Mouse (Mus musculus) urinary bladder, adult 2 months (tissue): ENCODE data around the gene Agpat3. TPM values are rescaled to one million over a fixed set of nuclear protein-coding genes. Genes with fewer than 3 reads are reported as not detected.
"Not testable (repeated sequence)": the region's sequence is repeated elsewhere in the genome, so short reads cannot be mapped to it uniquely, and the experiment has no call there.

Experiments used
- DNase-seq: peaks from one replicate; pipeline ENCODE4 v3.0.0; 2022; ENCODE audit warnings: low spot score
- polyA plus RNA-seq: library from polyadenylated mRNA; depleted of rRNA; stranded (reverse); fragments of >200 nt; gene quantifications from 2 replicates; pipeline ENCODE4 v1.2.3, GENCODE M21; 2012

Gene Agpat3
- polyA plus RNA-seq, 1 experiment = 75.1 TPM

DNA sequence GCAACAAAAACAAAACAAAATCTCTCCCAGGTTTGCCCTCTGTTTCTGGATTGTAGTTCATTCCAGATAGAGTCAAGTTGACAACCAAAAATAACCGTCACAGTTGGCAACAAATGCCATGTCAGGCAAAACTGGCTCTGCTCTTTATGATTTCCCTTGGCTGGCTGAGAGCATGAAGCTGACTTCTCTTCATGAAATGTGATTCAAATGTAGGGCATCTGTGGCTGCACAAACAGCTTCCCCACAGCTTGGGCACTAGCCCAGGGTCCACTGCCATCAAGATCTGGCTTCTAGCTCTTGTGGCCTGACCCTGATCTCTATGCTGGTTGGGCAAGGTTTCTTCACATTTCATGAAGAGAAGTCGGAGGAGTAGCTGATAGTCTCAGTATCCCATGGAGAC, 9.7 kb upstream of the Agpat3 start:
- DNase-seq = no peak

DNA sequence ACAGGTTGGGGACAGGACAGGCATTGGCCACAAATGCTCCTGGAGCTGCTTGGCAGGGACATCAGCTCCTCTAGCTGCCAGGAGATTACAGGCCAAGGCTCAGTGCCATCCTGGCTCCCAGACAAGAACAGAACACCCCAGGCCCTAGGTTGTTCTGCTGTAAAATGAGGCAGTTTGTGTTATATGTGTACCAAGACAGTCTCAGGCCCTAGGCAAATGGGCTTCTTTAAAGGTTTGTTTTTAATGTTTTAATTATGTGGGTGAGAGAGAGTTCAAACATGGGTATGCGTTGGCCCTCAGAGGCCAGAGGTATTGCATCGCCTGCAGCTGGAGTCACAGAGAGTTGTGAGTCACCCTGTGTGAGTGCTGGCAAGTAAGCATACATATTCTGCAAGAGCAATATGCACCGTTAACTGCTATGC, 8.0 kb upstream of the Agpat3 start:
- DNase-seq = no peak

DNA sequence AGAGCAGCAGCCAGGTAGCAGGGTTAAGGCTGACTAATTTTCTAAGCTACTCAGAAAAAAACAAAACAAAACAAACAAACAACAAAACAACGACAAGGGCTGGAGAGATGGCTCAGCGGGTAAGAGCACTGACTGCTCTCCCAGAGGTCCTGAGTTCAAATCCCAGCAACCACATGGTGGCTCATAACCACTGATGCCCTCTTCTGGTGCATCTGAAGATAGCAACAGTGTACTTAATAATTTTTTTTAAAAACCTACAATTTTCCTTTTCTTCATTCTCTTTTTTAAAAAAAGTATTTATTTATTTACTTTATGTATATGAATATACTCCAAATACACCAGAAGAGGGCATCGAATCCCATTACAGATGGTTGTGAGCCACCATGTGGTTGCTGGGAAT, 6.7 kb upstream of the Agpat3 start:
- DNase-seq = not testable (repeated sequence)

DNA sequence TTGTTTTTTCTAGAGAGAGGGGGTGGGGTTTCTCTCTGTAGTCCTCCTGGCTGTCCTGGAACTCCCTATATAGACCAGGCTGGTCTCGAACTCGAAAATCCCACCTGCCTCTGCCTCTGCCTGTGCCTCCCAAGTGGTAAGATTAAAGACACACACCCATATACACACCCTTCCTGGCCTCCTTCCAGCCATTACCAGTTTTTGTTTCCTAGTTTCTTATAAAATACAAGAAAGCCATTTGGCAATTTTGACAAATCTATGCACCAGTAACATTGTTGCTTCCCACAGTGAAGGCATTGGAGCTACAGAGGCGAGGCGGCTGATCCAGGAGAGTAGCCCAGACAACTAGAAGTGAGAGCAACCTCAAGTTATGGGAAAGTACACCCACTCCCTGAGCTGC, 6.0 kb upstream of the Agpat3 start:
- no peak for DNase-seq

DNA sequence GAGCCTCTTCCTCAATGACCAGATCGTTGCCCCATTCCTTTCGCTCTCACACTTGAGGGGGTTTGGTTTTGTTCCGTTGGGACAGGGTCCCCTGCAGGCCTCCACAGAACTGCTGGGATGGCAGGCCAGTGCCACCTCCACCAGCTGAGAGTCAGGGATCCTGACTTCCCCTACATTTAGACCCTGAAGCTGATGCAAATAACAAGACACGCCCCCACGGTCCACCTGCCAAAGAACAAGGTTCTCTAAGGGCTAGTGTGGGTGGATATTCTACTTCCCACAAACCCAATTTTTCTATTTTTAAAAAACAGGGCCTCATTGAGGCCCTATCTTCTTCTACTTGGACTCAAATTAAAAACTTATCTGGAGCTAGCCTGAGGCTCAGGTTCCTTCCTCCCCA, 5.5 kb upstream of the Agpat3 start:
- DNase-seq = no peak

DNA sequence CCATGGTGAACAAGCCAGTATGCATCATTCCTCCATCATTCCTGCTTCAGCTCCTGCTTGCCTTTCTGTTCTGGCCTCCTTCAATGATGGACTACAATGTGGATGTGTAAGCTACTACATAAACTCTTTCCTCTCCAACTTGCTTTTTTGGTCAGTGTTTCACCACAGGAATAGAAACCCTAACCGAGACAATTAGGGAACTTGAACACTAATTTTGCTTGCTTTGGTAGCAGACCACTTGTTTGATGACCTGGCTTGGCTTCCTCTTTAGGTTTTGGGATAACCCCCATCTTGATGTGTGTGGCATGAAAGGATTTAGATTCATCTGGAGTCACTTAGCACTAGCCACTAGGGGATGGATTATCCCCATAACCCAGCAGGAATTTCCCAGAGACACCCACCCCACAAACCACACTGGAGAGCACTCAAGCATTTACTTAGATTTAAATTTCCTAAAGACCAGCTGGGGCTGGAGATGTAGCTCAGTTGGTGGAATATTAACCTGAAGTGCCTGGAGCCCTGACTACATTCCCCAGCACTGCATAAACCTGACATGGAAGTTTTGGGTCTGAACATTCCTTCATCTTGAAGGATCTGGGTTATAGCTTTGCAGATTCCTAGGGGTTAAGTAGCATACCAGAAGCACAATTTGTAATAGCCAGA, 3.8 kb upstream of the Agpat3 start:
- no peak for DNase-seq

DNA sequence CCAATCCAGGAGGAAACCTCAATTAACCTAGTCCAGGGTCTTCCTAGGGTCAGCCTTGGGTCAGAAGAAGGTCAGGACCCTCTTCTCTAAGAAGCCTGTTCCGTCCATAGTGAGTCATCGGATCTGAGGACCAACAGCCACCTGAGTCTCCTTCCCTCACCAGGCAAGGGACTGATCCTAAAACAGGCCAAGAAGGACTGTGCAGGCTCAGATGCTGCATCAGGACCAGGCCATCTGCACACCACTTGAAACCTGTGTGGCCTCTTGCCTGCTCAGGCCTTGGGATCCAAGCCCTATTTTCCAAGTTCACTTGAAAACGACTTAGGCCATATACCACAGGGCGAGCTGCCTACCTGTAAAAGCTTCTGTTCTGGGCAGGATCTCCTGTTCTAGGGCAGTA, 907 bp upstream of the Agpat3 start:
- DNase-seq = no peak

DNA sequence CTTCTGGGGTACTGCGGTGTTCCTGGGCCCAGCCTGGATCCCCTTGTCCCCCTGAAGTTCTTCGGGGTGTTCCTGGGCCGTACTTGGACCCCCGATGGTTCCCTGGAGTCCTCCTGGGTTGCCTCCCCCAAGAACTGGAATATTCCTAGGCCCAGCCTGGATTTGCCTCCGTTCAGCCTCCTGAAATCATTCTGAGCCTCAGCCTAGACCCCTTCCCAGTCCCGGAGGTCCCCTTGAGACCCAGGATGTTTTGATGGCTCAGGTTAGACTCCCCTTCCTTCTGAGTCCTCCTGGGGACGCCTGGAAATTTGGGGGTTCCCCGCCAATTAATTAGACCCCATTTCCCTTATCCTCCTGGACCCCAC, 359 bp upstream of the Agpat3 start:
- DNase-seq = no peak

DNA sequence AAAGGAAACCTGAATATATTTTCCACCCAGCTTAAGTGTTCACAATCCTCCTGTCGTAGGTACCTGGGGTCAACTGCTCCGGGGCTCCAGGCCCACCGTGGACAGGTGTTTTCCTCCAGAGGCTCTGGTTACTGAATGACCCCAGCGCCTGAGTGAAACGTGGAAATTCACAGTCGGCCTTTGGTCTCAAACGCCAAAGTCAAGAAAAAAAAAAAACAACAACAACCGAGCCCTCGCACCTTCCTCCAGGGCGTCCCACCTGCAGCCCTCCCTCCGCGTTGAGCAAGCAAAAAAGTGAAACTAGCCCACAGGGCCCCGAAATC, 764 bp downstream of the Agpat3 start:
- DNase-seq = no peak

DNA sequence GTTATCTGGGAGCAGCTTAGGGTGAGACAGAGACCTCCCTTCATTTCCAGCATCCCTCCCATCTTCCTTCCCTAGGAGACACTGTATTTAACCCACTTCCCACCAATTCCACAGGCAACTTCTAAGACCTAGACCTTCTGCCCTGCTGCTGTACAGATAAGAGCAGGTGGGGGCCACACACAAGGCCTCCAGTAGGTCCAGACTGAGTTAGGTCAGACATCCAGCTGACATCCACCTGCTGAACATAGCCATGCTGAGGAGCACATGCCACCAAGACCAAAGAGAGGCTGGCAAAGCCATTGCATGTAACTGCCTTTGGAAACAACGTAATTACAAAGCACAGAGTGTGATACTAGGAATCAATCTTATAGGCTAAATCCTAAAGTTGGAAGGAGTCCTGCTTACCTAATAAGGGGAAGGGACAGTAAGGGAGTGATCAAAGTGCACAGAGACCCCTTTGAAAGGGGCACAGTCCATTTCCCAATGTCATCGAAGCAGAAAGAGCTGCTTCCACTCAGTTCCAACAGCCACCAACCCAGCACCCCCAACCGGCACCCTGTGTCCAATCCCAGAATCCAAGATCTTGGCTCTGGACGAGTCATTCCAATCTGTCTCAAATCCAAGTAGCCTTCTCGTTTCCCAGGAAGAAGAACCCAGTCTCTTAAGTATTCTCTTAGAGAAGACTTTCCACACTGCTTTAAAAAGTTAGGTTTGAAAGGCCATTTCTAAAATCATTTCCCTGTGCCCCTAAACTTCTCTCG, 1.3 kb downstream of the Agpat3 start:
- no peak for DNase-seq

DNA sequence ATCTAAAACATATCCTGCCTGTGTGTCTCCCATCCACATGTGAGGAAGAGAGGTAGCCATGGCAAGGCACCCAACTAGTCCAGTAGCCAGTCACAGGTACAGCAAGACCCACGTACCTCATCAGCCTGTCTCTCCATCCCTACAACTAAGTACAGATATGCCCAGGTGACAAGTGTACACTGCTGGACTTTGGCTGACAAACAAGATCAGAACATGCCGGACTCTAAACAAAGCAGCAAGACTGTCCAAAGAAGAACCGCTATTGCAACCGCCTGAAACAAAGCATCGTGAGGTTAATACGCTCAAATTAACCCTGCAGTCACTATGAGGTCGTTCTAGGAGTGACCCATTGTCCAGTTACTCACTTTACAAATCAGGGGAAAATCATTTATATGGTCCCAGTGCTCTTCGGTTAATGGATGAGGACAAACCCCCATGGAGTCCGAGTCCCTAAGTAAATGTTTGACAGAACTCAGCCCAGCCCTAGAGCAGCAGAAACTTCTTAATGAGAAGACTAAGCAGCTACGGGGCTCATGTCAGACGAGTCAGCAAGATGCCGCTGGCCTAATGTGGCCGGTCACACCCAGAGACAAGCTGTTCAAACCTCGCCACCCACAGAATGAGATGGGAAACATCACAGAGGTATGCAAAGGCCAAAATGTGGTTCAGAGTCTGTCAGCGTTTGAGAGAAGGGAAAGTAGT, 2.7 kb downstream of the Agpat3 start:
- no peak for DNase-seq

DNA sequence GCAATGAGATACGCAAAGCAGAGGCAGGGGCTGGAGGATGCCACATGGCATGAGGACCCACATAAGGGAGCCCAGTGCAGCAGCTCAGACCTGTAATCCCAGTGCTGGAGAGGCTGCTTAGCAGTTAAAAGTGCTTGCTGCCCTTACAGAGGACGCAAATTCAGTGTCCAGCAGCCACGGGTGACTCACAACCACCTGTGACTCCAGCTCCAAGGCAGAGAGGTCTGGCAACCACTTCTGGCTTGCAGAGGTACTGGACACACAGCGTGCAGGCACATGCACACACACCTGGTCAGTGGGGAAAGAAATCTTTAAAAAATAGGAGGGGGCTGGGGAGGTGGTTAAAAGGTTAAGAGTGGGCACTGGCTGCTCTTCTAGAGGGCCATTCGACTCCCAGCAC, 4.1 kb downstream of the Agpat3 start:
- DNase-seq = no peak

DNA sequence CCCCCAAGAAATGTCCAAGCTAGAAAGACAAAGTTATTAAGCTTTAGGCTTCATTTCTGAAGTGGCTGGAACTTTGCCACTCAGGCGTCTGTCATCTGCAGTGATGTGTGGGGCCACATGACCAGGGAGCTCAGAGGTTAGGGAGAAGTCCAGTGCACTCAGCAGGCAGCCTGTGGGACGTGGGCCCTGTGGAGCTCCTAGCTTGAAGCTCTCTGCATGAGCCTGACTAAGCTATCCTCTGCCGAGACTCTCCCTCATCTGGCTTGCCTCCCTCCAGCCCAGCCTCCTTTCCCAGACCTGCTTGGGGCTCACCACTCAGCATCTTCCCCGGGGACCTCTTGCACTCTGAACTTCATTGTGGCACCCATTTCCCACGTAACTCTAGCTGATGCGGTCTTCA, 4.8 kb downstream of the Agpat3 start:
- DNase-seq = no peak

DNA sequence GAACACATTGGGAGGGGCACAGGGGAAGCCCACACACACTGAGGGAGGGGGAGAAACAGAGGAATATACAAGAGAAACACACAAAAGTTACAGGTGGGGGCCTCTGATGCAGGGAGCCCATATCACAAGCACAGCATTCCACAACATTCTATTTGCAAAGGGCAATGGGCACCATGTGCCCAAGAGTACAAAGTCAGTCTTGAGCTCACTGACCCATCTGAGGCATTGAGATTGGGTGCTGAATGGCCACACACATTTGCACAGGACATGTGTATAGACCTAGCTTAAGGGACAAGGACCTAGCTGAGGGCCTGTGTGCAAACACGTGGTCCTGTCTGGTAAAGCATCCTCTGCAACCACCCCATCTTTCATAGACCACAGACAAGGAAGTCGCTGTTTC, 6.8 kb downstream of the Agpat3 start:
- no peak for DNase-seq

DNA sequence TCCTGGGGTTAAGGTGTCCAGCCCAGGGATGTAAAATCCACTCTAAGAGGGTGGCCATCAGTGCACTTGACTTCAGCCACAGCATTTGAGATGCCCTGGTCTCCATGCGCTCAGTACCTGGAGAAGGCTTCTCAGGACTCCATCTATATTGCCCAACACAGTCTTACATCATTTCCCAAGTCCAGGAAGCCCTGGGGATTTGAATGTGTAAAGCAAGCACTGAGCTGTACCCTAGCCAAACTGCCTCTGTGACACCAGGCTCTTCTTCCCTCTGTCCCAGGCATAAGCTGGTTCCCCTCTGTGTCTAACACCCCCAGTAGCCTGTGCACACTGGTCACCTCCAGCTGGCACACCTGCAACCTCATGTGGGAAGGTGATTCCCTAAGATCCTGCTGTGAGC, 10.2 kb downstream of the Agpat3 start:
- no peak for DNase-seq

DNA sequence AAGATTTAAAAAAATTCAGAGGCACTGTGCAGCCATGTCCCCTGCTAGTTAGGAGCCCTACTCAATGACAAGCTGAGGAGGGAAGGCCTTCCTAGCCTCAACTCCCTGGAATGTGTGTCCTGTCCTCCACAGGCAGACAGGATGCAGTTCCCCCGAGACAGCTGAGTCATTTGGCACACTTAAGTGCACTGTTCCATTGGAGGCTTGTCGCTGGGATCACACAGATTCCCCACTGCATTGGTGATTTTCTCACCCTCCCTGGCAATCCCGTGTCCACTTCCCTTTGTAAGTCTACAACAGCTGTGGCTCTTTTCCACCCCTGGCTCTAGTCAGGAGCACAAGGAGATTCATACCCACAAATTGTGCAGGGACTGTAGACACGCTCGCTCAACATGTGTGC, 14.1 kb downstream of the Agpat3 start:
- no peak for DNase-seq

DNA sequence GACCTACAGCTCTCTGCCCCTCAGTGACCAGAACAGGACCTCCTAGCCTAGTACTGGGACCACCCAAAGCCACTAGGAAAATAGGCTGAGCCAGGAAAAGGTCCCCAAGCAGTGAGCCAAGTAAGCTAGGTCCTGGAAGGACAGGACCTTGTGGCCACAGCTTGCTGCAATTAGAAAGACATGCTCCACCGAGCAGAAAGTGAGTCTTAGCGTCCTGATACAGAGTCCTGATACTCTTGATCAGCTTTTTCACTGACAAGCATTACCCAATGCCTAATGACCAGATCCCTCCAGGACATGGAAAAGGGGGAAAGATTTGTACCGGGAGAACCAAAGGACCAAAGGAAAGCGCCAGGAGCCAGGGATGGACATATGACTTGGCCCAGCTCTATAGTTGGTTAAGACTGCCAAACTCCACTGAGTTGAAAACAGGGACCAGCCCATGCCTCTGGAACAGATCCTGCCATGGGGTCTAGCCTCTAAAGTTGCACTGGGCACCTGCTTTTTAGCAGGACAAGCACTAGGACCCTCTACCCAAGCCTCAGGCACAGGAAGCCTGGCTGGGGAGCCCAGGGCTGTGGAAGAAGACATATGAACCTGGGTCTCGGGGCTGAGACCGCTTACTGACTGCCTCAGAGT, 17.2 kb downstream of the Agpat3 start:
- no peak for DNase-seq

DNA sequence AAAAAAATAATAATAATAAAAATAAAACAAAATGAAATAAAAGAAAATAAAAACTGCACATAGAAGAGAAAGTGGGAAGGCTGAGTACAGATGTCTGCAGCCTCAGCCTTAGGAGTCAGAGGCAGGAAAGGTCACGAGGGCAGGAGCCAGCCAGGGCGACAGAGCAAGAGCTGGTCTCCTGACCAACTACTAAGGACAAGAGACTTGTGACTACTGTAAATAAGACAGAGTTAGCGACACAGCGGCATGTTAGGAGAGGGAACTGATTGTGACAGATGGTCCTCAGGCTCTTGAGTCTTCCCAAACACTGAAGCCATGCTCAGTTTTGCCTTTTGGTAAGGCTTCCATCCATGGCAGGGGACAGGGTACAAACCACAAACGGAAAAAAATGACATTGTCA, 20.7 kb downstream of the Agpat3 start:
- DNase-seq = no peak

DNA sequence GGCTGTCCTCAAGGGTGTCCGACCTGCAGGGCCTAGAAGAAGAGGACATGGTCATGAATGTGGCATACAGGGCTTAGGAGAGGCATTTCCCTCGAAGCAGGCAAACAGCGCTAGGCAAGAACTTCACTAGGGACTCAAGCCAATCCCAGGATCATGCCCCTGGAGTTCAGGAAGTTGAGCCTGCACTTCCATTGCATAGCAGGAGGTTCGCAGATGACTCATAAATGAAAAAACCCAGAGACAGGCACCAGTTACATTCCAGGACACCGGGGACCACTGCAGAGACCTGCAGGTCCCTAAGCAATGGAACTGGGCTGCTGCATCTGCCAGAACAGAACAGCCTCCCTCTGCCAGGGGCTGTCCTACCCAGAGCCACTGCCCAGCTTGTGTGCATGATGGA, 23.0 kb downstream of the Agpat3 start:
- DNase-seq = no peak

DNA sequence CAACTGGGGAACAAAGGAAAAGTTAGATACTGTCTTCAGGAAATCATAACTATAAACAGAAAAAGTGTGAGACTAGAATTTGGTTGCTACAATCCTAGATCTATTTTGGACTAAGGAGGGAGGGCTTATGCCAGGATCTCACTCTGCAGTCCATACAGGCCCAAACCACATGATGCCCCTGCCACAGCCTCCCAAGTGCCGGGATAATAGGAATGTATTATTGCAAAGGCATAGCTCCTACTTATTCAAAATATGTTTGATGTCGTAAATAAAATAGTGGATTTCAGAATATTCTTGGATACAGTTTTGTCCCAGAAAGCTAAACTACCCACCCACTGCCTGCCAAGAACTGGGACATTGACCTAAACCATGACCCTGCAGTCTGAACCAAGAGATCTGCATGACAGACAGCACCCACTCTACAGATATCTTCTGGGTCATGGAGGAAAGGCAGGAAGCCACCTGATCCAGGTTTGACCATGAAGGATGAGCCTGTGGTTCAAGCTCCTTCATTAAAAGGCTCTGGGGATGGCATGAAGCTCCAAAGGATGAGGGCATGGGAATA, 24.2 kb downstream of the Agpat3 start:
- no peak for DNase-seq

DNA sequence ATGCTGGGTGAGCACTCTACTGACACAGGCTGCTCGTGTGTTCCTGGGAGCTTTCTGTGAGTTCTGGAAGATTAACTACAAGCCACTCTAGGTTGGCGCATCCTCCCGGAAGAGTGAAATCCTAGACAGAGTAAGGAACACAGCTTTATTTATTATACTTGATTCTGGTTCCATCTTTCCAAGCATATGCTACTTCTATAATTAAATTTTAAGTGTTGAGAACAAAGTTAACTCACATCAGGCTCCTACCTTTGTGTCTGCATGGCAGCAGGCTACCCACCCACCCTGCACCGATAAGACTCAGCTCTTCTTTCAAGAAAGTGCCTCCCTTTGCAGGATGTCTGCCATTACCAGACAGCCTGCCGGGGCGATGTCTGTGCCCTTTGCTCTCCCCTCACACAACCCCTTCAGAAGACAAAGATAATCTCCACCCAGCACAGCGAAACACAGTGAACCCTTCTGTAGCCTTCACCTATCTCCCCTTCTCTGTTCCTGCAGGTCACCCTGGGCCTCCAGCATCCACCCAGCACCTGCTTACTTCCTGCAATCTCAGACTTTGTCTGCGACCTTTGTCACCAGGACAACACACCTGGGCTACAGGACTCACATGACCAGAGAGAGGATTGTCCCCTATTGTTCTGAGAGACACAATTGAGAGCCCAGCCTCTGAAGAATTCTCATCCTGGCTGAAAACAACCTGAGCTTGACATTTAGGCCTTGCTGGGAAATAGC, 26.2 kb downstream of the Agpat3 start:
- DNase-seq = no peak
